Mouse (Mus musculus): ENCODE measurements around the gene Vps51. TPM values are rescaled to one million over a fixed set of nuclear protein-coding genes. Genes with fewer than 3 reads are reported as not detected.

Gene Vps51
- total RNA-seq, 2 experiments from 2014 or later = 35.4 to 37.7 TPM

DNA sequence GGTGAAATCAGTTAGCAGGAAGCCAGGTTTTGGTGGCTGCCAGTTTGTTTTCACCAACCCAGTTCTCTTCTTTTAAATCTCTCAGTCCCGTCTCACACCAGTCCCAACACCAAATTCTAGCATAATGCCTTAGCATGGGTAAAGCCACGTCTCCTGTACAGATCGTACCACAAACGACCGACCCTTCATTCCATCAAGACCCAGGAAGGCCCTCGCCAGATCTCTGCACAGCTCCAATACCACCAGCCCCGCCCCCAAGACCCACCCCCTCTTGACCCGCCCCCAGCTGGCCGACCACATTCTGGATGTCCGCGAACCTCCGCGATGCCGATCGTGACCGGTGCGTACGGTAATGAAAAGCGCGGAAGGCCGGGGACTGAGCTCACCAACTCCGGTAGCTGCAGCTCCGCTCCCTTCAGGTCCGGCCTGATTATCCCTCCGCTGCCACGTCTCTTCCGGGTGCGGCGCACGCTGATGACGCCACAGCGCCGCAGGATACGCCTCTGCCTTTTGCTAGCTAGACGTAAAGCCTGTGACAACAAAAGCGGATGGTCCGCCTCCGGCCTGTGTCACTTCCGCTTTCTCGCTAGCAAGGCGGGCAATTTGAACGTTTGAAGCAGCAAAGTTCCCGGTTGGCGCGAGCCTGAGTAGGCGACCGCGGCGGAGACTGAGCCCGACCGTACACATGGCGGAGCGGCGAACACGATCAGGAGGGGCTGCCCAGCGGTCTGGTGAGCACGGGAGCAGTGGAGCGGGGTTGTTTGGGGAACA lies 7.6 kb upstream of the Vps51 start, which contains the start of the genes Zfpl1 and Cdca5:
Zfpl1 (minus strand) TSS at position 479 of the 771 bp plus-strand sequence.
Cdca5 (plus strand) TSS at position 506 of the 771 bp plus-strand sequence.
- DNase-seq (ENCODE audit: low spot score in 2 of 2) = peak; percentile 83 to 94

DNA sequence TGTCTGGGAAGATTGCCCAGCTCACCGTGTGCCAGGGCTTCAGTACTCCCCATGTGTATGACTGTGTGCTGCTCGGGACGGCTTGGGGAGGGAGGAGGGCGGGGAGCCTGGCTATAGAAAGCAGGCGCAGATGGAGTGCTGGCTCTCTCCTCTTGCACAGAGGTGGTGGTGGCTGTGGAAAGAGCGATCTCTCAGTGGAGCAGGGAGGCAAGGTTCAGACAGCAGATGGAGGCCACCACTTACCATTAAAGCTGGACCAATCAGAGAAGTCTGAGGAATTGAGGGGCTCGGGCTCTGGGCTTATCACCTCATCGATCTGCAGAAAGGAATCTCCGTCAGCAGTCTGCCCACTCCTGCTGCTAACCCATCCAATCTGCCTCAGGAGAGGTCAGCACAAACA lies 5.1 kb upstream of the Vps51 start, which contains the start of gene Gm28374:
Gm28374 (minus strand) TSS at position 101 of the 400 bp plus-strand sequence.
- DNase-seq (ENCODE audit: low spot score in 2 of 2) = no peak

DNA sequence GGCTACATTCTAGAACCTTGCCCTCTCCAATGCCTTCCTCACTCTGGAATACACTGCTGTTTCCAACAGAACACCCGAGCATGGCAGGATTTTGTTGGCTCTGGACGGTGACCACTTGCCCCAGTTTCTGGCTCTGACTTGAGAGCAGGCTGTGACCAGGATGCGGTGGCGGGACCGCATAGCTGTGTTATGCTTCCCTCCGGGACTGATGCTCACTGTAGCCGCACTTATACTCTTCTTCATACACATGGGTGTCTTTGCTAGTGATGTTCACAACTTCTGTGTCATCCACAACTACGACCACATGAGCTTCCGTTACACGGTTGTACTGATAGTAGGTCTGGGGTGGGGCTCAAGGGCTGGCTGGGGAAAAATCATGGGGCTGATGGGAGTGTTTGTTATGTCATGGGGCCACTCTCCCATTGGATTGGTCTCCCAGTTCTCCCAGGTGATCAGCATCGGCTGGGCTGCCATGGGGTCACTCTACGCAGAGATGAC lies 3.0 kb upstream of the Vps51 start, which contains the start of gene Tmem262:
Tmem262 (plus strand) TSS at position 51 of the 498 bp plus-strand sequence.
- no peak for DNase-seq (ENCODE audit: low spot score in 2 of 2)

DNA sequence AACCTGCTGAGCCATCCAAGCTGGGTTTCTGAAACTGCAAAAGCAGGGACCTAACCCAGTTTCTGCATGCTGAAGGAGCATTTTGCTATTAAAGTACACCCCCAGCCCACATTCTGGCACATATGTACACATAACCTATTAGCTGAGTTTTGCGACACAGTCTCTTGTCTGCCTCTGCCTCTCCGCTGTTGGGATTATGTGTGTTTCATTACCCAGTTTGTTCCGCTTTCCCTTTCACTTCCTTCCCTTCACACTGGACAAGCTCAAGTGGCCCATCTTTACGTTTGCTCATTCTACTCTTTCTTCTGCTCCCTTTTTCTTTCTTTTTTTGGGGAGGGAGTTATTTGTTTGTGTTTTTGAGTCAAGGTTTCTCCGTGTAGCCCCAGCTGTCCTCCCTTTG lies 3.1 kb downstream of the Vps51 start:
- DNase-seq (ENCODE audit: low spot score in 2 of 2) = no peak

DNA sequence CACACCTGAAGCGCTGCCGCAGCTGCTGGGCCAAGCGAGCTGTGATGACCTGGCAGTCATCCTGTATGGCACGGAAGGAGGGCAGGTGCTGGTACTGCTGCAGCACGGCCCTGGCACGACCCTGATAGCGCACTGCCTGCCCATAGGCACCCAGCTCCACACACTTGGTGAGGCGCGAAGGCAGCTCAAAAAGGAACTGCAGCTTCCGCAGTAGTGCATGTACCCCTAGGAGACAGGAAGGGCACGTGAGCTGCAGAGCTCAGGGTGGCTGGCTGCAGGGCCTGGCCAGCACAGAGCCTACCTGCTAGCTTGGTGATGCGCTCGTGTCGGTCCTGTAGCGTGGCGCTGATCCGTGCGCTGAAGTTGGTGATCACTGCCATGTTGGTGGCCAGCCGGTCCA lies 5.8 kb downstream of the Vps51 start:
- DNase-seq (ENCODE audit: low spot score in 2 of 2) = no peak

DNA sequence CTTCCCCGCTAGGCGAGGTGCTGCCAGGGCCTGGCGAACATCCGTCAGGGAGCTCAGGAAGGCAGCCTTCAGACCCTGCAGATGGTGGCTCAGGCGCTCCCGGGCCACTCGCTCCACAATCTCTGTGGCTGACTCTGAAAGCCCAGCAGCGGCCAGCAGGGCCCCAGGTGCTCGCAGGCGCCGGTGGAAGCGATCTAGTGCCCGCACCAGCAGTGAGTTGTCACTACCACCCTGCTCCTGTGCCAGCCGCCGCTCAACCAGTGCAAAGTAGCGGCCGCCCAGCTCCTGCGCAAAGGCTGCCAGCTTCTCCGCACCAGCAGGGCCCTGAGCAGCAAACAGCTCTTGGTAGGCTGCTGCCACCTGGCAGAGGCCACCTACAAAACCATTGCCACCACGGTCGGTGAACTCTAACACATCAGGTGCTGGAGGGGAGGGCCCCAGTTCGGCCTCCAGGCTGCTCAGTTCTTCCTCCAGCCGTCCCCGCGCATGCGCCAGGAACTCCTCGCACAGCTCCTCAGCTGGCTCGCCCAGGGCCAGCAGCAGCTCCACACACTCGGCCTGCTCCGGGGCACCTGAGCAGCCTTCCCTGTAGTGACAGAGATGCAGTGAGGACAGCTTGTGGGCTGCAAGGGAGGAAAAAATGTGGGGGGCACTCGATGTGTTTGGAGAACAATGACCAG lies 6.3 kb downstream of the Vps51 start:
- DNase-seq (ENCODE audit: low spot score in 2 of 2) = no peak

DNA sequence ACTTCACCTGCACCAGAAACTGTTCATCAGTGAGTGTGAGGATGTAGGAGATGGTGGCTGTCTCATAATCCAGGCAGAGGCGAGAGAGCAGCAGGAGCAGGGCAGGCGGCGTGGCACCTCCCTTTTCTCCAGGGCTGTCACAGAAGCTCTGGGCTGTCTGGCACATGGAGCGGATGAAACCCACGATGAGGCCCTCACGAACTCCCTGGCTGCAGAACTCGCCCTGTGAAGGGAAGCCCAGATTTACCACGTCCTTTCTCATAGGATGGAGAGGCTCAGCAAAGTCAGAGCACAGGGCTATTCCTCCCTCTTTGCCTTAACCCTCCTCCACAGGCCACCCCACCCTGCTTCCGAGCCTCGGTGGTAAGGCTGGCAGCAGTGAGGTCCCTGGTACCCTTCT lies 7.2 kb downstream of the Vps51 start:
- DNase-seq (ENCODE audit: low spot score in 2 of 2) = no peak

DNA sequence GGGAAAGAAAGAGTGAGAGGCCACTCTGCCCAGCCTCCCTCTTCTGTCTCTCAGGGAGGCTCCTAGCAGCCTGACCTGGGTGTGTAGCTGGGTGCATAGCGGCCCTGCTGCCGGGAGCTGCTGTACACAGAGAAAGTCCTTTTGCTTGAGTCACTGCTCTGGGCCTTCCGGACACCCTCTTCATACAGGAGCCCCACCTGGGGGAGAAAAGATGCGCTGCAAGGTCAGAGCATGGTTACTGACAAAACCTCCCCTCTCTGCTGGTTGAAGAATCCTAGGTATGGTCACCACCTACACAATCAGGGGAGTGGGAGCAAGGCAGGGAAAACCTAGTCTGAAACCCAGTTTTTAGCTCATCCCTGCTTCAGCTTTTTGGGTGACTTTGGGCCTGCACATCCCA lies 8.1 kb downstream of the Vps51 start:
- no peak for DNase-seq (ENCODE audit: low spot score in 2 of 2)

DNA sequence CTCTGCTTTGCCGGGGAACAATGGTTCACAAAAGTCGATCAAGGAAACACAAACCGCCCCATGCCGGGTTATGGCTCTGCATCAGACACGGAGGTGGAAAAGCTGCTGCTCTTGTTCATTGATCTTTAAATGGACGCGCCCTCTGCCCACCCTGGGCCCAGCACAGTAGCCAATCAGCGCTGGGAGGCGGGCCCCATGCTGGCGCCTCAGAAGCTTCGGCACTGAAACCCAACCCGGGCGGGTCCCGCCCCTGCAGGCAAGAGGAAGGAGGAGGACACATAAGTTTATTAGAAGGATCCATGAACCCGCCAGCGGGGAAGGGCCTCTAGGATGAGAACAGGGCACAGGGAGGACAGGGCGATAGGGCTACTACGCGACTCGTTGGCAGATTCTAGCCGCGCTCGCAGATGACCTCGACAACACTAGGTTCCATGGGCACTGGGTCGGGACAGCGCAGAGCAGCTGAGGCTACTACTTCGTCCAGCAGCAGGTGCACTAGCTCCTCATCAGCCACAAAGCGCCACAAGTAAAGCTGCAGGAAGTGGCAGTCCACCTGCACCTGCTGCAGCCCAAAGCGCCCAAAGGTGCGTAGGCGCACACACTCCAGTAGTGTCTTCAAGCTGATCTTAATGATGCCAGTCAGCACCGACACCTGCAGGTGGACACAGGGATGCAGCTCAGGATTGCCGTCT lies 9.2 kb downstream of the Vps51 start, which contains the start of gene Tm7sf2:
Tm7sf2 (minus strand) TSS at position 650 of the 692 bp plus-strand sequence.
- DNase-seq (ENCODE audit: low spot score in 2 of 2) = peak; percentile 85 to 91

DNA sequence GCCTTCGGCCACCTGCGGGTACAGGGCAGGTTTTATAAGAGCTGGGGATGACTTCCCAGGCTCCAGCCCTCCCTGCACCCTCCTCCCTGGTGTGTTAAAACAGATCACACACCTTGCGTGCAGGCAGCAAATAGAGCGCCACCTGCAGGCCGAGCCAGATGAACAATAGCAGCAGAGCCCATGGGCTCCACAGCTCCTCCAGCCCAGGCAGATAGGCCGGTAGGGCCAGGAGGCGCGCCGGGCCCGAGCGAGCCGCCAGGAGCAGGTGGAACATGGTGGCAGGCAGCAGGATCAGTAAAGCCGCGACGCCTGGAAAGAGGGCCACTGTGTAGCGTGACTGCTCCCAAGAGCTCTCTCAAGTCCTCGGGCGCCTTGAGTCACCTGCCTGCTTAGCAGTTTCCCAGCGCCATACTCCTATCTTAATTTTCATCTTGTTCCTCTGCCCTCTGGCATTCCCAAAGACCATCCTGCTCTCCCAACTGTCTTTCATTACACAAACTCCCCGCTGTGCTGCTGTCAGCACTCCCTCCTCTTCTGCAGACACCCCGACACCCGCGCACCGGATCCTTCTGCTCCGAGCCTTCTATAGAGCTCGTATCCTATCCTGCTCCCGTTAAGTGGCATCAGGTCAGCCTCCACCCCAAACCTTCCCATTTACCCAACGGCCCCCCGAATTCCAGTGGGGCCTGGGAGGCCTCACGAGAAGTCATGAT lies 9.9 kb downstream of the Vps51 start:
- peak in 1 of 2 experiments; percentile 80 for DNase-seq (ENCODE audit: low spot score in 2 of 2)

DNA sequence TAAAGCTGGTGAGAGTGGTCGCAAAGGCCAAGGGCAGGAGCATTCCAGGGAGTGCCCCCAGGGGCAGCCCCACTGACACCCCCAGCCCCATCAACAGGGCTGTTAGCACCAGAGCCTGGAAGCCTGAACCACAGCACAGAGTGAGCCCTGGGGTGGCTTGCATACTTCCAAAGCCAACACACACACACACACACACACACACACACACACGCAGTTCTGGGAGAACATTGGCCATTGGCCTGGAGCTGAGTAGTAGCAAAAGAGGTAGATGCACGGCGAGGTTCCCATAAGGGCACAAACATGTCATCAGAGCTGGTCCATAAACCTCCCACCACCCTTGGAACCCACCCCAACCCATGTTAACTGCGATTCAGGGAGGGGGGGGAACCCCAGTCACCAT lies 10.5 kb downstream of the Vps51 start:
- DNase-seq (ENCODE audit: low spot score in 2 of 2) = no peak

DNA sequence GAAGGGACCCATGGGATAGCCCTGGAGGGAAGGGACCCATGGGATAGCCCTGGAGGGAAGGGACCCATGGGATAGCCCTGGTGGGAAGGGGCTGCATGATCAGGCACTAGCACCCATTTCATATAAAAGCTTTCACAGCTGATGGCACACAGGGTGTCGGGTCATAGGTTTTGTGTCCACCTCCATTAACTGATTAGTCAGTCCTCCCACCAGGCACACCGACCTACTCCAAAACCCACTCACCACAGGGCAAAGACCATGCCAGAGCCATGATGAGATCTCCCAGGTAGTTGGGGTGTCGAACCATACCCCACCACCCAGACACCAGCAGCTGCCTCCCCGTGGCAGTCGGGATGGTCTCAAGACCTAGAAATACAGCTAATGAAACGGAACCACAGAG lies 13.9 kb downstream of the Vps51 start:
- DNase-seq (ENCODE audit: low spot score in 2 of 2) = no peak

DNA sequence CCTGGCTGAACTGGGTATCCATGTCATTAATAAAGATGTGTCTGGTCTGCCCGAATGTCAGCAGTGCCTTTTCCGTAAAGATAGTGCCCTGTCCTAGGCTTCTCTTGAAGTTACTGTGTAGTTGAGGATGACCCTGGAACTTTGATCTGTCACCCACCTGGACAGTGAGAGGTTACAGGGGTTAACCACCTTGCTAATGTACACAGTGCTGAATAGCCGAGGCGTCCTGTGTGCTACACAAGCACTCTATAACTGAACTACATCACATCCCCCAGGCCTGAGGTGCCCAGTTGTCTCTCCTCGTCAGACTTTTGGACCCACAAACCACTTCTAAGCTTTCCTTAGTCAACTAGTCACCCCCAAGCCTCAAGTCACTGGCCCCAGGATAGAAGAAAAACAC lies 14.6 kb downstream of the Vps51 start:
- no peak for DNase-seq (ENCODE audit: low spot score in 2 of 2)

DNA sequence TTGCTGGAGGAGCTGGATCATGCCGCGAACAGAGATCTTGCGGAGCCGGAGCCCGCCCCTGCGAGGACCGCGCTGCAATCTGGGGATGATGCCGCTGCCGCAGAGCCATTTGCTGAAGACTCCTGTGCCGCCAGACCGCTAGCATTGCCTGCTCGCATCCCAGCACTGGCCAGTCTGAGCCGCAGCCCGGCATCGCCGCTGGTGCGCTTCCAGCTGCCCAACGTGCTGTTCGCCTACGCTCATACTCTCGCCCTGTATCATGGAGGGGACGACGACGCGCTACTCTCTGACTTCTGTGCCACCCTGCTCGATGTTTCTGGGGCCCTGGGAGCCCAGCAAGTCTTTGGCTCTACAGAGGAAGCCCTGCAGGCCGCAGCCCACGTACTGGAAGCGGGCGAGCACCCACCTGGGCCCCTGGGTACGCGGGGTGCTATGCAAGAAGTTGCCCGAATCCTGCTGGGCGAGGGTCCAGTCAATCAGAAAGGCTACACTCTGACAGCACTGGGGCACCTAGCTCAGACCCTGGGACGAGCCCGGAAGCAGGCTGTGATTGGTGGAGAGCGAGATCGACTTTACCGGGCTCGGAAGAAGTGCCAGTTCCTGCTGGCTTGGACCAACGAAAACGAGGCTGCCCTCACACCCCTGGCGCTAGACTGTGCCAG lies 15.3 kb downstream of the Vps51 start:
- peak in 1 of 2 experiments; percentile 45 for DNase-seq (ENCODE audit: low spot score in 2 of 2)

DNA sequence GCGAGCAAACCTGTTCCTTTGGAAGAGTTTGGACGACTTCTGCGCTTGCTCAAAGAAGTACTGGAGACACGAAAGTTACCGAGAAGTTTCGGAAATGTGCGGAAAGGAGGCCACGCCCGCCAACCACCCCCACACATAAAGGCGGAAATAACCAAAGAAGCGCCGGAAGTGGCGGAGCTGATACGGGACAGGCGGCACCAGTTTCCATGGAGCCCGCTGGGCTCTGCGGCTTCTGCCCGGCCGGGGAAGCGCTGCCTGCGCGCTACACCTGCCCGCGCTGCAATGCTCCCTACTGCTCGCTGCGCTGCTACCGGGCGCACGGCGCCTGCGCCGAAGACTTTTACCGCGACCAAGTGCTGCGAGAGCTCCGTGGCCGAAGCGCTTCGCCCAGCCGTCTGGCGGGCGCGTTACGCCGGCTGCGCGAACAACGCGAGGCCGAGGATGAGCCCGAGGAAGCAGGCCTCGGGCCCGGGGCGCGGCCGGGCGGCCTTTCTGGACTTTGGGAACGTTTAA lies 16.0 kb downstream of the Vps51 start, which contains the start of gene Znhit2:
Znhit2 (plus strand) TSS at position 172 of the 513 bp plus-strand sequence.
- DNase-seq (ENCODE audit: low spot score in 2 of 2) = peak; percentile 75 to 92

DNA sequence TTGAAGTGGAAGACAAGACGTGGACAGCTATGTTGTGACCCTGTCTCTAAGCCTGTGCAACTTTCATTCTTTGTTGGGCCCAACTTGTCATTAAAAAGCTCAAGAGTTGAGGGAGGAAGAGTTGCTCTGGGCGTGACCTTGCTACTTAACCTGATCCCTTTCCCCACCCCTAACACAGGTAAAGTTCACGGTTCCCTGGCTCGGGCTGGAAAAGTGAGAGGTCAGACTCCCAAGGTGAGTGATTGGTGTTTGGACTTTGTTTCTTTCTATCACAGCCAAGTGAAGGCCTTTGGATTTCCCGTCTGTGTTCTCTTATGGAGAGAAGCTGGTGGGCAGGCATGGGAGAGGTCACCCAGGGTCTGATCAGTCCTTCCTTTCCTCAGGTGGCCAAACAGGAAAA lies 18.1 kb downstream of the Vps51 start:
- no peak for DNase-seq (ENCODE audit: low spot score in 2 of 2)

DNA sequence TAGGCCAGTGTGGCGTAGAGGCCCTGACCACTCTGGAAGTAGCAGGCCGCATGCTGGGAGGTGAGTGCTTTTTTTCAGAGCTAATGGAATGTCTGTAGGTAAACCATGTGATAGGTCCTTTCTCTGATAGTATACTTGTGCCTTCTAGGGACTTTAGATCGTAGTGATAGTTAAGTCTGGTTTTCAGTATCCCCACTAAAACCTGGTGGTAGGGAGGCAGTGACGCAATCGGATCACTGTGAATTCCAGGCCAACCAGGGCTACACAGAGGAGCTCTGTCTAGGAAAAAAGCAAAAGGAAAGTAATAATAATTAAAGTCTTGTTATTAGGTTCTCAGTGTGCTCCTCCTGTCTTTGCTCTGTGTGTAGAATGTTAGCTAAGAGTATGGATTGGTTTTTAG lies 18.5 kb downstream of the Vps51 start:
- DNase-seq (ENCODE audit: low spot score in 2 of 2) = no peak

DNA sequence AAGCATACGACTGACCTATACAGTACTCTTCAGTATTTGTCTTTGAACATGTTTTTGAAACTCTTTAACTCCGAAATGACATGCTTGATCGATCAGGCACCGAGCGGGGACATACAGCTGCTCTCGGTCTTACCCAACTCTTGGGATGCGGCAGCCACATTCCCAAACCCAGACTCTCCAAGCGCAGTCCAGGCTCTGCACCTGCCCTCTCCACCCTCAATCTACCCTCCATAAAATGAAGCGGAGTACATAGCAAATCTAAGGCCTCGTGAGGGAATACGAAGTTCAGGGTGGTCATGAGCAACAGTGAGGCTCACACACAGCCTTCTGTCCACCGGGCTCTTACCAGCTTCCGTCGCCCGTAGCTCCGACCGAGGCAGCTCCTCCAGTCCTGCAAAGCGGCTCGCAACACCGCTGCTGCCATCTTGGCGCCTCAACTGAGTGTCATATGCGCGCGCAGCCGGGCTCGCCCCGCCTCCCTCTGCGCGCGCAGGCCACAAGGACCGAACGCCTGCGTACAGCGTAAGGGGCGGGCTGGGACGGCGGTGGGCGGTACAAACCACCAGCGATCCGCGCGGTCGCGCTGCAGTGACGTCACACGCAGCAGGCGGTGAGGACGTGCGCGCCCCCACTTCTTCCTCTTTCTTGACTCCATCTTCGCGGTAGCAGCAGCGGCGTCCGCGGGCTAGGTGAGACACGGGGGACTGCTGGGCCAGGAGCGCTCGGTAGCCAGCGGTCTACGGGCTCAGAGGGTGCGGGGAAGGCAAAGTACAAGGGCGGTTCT lies 19.5 kb downstream of the Vps51 start, which contains the start of the genes Mrpl49 and Fau:
Mrpl49 (minus strand) TSS at position 473 of the 784 bp plus-strand sequence.
Fau (plus strand) TSS at position 532 of the 784 bp plus-strand sequence.
- peak; percentile 99 for DNase-seq (ENCODE audit: low spot score in 2 of 2)

DNA sequence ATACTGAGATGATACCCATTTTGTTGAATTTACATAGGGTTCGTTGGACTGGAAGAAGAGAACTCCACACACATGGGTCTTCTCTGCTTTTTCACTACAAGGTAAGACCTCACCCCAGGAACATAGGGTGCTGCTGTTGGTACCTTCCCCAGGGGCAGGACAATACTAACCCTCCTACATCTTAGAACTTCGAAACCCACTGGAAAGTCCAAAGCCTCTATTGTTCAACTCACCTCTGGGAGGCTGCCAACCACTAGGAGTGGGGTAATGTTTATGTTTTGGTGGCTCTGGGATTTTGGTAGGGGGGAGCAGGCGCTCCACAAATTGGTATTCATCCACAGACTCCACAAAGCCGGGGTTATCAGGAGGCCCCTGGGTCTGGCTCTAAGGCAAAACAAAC lies 20.3 kb downstream of the Vps51 start:
- no peak for DNase-seq (ENCODE audit: low spot score in 2 of 2)
